Mouse (Mus musculus) embryo, embryonic 11.5 days (tissue): ENCODE measurements around the gene Ctr9.

Experiments used
- DNase-seq: peaks from one replicate; pipeline ENCODE4 v3.0.0-alpha.2; 2012; ENCODE audit warnings: low read depth, low spot score

Ctr9 gene

DNA sequence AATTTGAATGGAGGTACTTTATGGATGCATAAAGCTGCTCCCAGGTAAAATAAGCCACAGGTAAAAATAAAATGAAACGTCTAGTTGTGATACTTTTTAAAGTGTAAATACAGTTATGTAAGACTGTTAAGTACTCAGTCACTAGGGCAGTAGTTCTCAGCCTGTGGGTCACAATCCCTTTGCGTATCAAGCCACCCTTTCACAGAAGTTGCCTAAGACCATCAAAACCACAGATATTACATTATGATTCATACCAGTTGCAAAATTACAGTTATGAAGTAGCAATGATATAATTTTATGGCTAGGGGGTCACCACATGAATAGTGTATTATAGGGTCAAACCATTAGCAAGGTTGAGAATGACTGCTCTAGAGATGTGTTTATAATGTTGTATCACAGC, 66.4 kb downstream of the Ctr9 start:
- DNase-seq = no peak

GRCm38 (mm10) chr7:111098196-111098595, 69.4 kb downstream of the Ctr9 start:
- DNase-seq = no peak
